Mouse (Mus musculus) megakaryocyte, embryonic 14.5 days (primary cell): Measurements from ENCODE around the gene Fgr. TPM values are rescaled to one million over a fixed set of nuclear protein-coding genes. Genes with fewer than 3 reads are reported as not detected.

ENCODE experiments used
- H3K27me3 ChIP-seq: replicated peaks from 2 replicates; pipeline ENCODE3; 2012; ENCODE audit warnings: inconsistent platforms
- H3K36me3 ChIP-seq: replicated peaks from 2 replicates; pipeline ENCODE3; 2012; ENCODE audit warnings: low read length, inconsistent platforms, mixed read lengths
- H3K4me1 ChIP-seq: 2 replicates; pipeline ENCODE4 v1.6.1; 2012; ENCODE audit warnings: inconsistent platforms
- H3K4me3 ChIP-seq: replicated peaks from 2 replicates; pipeline ENCODE3; 2012; ENCODE audit warnings: moderate library complexity, mild to moderate bottlenecking, inconsistent platforms
- H3K9me3 ChIP-seq: 2 replicates; pipeline ENCODE4 v1.6.1; 2012; ENCODE audit warnings: inconsistent platforms
- FLI1 ChIP-seq: IDR thresholded peaks from 2 replicates; pipeline ENCODE4 v1.6.1; 2012; ENCODE audit warnings: low read length, inconsistent platforms, mixed read lengths
- GATA1 ChIP-seq: IDR thresholded peaks from 3 replicates; pipeline ENCODE4 v1.6.1; 2012; ENCODE audit warnings: mixed read lengths, low read length, inconsistent platforms, borderline replicate concordance
- polyA plus RNA-seq: library from polyadenylated mRNA; stranded (reverse); fragments of >175 nt; gene quantifications from 2 replicates; pipeline ENCODE4 v1.2.3, GENCODE M21; 2012; ENCODE audit warnings: low replicate concordance; ENCODE audit not compliant: insufficient read depth

Fgr gene
- polyA plus RNA-seq, 1 experiment = 4.8 TPM

- Histone ChIP-seq H3K27me3 (peaks cover 7% of the 10 kb centered on the region), H3K4me3 (peak overlapping the region; percentile 68), H3K36me3 (peaks cover 72% of the 10 kb centered on the region), H3K4me1 (peaks cover 98% of the 10 kb centered on the region), H3K9me3 (no peaks in the 10 kb centered on the region)
- TF ChIP-seq GATA1 (no peak), FLI1 (no peak)
Measured at GRCm38 (mm10) chr4:133042244-133042643, 68.3 kb downstream of the Fgr start.

GRCm38 (mm10) chr4:133042651-133043635 is 69.0 kb downstream of the Fgr start:
- Histone ChIP-seq H3K4me3 (no peak overlapping the region), H3K4me1 (peaks cover 98% of the 10 kb centered on the region), H3K36me3 (peaks cover 75% of the 10 kb centered on the region), H3K27me3 (peaks cover 6% of the 10 kb centered on the region), H3K9me3 (no peaks in the 10 kb centered on the region)
- TF ChIP-seq FLI1 (no peak), GATA1 (no peak)

- H3K36me3 ChIP-seq = peaks cover 81% of the 10 kb centered on the region
- H3K27me3 ChIP-seq = peaks cover 2% of the 10 kb centered on the region
- H3K9me3 ChIP-seq = no peaks in the 10 kb centered on the region
- TF ChIP-seq FLI1 = no peak
- no peak for TF ChIP-seq GATA1
- no peak overlapping the region for H3K4me3 ChIP-seq
- peaks cover 98% of the 10 kb centered on the region for H3K4me1 ChIP-seq
Measured at GRCm38 (mm10) chr4:133043798-133044646, 70.1 kb downstream of the Fgr start.

GRCm38 (mm10) chr4:133044647-133045094 is 70.8 kb downstream of the Fgr start:
- Histone ChIP-seq H3K9me3 (no peaks in the 10 kb centered on the region), H3K4me3 (no peak overlapping the region), H3K27me3 (no peaks in the 10 kb centered on the region), H3K36me3 (peaks cover 82% of the 10 kb centered on the region), H3K4me1 (peaks cover 99% of the 10 kb centered on the region)
- TF ChIP-seq GATA1 (no peak), FLI1 (no peak)

GRCm38 (mm10) chr4:133045771-133046474 is 72.0 kb downstream of the Fgr start:
- TF ChIP-seq FLI1 = no peak
- no peak for TF ChIP-seq GATA1
- Histone ChIP-seq H3K27me3 (no peaks in the 10 kb centered on the region), H3K4me1 (peaks cover 100% of the 10 kb centered on the region), H3K36me3 (peaks cover 83% of the 10 kb centered on the region), H3K4me3 (no peak overlapping the region), H3K9me3 (no peaks in the 10 kb centered on the region)

- Histone ChIP-seq H3K36me3 (peaks cover 84% of the 10 kb centered on the region), H3K9me3 (no peaks in the 10 kb centered on the region), H3K4me1 (peaks cover 100% of the 10 kb centered on the region), H3K27me3 (no peaks in the 10 kb centered on the region), H3K4me3 (peak overlapping the region; percentile 26)
- no peak for TF ChIP-seq FLI1
- TF ChIP-seq GATA1 = no peak
Measured at GRCm38 (mm10) chr4:133046691-133047352, 72.9 kb downstream of the Fgr start.

- Histone ChIP-seq H3K4me3 (no peak overlapping the region), H3K9me3 (no peaks in the 10 kb centered on the region), H3K36me3 (peaks cover 90% of the 10 kb centered on the region), H3K4me1 (peaks cover 100% of the 10 kb centered on the region), H3K27me3 (no peaks in the 10 kb centered on the region)
- TF ChIP-seq GATA1 (no peak), FLI1 (no peak)
Measured at GRCm38 (mm10) chr4:133047353-133048105, 73.6 kb downstream of the Fgr start.
